Mouse (Mus musculus): ENCODE measurements around the gene Bcl2.

The Bcl2 gene

GRCm38 (mm10) chr1:106666140-106667088 lies 47.7 kb downstream of the Bcl2 start:
- in situ Hi-C loops (cut with MboI): no loop called here

GRCm38 (mm10) chr1:106664978-106665377 lies 49.1 kb downstream of the Bcl2 start:
- in situ Hi-C loops (cut with MboI): no loop called here

GRCm38 (mm10) chr1:106662486-106662885 lies 51.6 kb downstream of the Bcl2 start:
- in situ Hi-C loops (cut with MboI): no loop called here

- in situ Hi-C loops (cut with MboI): no loop called here
Observed at GRCm38 (mm10) chr1:106658293-106658847, 55.7 kb downstream of the Bcl2 start.

GRCm38 (mm10) chr1:106656207-106656738 lies 57.8 kb downstream of the Bcl2 start:
- in situ Hi-C loops (cut with MboI): no loop called here

GRCm38 (mm10) chr1:106654254-106654653 lies 59.8 kb downstream of the Bcl2 start:
- in situ Hi-C loops (cut with MboI): no loop called here

- in situ Hi-C loops (cut with MboI): no loop called here
Observed at GRCm38 (mm10) chr1:106653441-106653860, 60.6 kb downstream of the Bcl2 start.

GRCm38 (mm10) chr1:106651211-106651610 lies 62.9 kb downstream of the Bcl2 start:
- in situ Hi-C loops (cut with MboI): no loop called here

- in situ Hi-C loops (cut with MboI): no loop called here
Observed at GRCm38 (mm10) chr1:106650427-106650826, 63.6 kb downstream of the Bcl2 start.

- in situ Hi-C loops (cut with MboI): no loop called here
Observed at GRCm38 (mm10) chr1:106647336-106647735, 66.7 kb downstream of the Bcl2 start.

GRCm38 (mm10) chr1:106644566-106644965 lies 69.5 kb downstream of the Bcl2 start:
- in situ Hi-C loops (cut with MboI): no loop called here

GRCm38 (mm10) chr1:106643527-106643926 lies 70.5 kb downstream of the Bcl2 start:
- in situ Hi-C loops (cut with MboI): no loop called here

- in situ Hi-C loops (cut with MboI): no loop called here
Observed at GRCm38 (mm10) chr1:106640577-106640976, 73.5 kb downstream of the Bcl2 start.

GRCm38 (mm10) chr1:106637705-106638104 lies 76.4 kb downstream of the Bcl2 start:
- in situ Hi-C loops (cut with MboI): no loop called here

- in situ Hi-C loops (cut with MboI): no loop called here
Observed at GRCm38 (mm10) chr1:106636714-106637113, 77.4 kb downstream of the Bcl2 start.

- in situ Hi-C loops (cut with MboI): no loop called here
Observed at GRCm38 (mm10) chr1:106633207-106633606, 80.9 kb downstream of the Bcl2 start.

- in situ Hi-C loops (cut with MboI): no loop called here
Observed at GRCm38 (mm10) chr1:106631869-106632463, 82.1 kb downstream of the Bcl2 start.

- in situ Hi-C loops (cut with MboI): no loop called here
Observed at GRCm38 (mm10) chr1:106630973-106631372, 83.1 kb downstream of the Bcl2 start.

GRCm38 (mm10) chr1:106629931-106630682 lies 84.0 kb downstream of the Bcl2 start:
- in situ Hi-C loops (cut with MboI): no loop called here

GRCm38 (mm10) chr1:106629470-106629830 lies 84.6 kb downstream of the Bcl2 start:
- in situ Hi-C loops (cut with MboI): no loop called here

GRCm38 (mm10) chr1:106628718-106629469 lies 85.2 kb downstream of the Bcl2 start:
- in situ Hi-C loops (cut with MboI): no loop called here

Measured in mature B cell (primary cell).